Mouse (Mus musculus) megakaryocyte, adult 5-6 weeks (primary cell): ENCODE measurements around the gene 1700020D05Rik. TPM values are rescaled to one million over a fixed set of nuclear protein-coding genes. Genes with fewer than 3 reads are reported as not detected.

ENCODE experiments used
- ATAC-seq: 2 replicates; pipeline ENCODE4 v1.8.0; 2016; ENCODE audit warnings: mild to moderate bottlenecking, inconsistent platforms; ENCODE audit not compliant: poor library complexity, severe bottlenecking
- total RNA-seq, 2 experiments: library from RNA; stranded (forward) in 1 of 2; stranded (reverse) in 1 of 2; fragments of 153-499, 151-499 nt in 1 of 2; fragments of 221-1000, 200-1000 nt in 1 of 2; gene quantifications; 2 replicates each; pipeline versions ENCODE4 v1.2.3 to v1.2.4; 2015 to 2017

Gene 1700020D05Rik
- total RNA-seq, 2 experiments from 2014 or later: 1.5 to 2.1 TPM

GRCm38 (mm10) chr19:5477004-5477667 lies 26.5 kb downstream of the 1700020D05Rik start:
- ATAC-seq: no peak

GRCm38 (mm10) chr19:5475069-5475714 lies 28.4 kb downstream of the 1700020D05Rik start:
- ATAC-seq: no peak

GRCm38 (mm10) chr19:5474281-5475068 lies 29.1 kb downstream of the 1700020D05Rik start:
- ATAC-seq: no peak

- peak; percentile 75 for ATAC-seq
Measured at GRCm38 (mm10) chr19:5473720-5474119, 29.9 kb downstream of the 1700020D05Rik start, which contains the start of gene Efemp2. Efemp2 (plus strand) TSS chr19:5473954.

GRCm38 (mm10) chr19:5472857-5473256 lies 30.7 kb downstream of the 1700020D05Rik start:
- no peak for ATAC-seq

GRCm38 (mm10) chr19:5471846-5472245 lies 31.7 kb downstream of the 1700020D05Rik start:
- no peak for ATAC-seq

- no peak for ATAC-seq
Measured at GRCm38 (mm10) chr19:5468374-5468773, 35.2 kb downstream of the 1700020D05Rik start, which contains the start of gene Ctsw. Ctsw (minus strand) TSS chr19:5468507.

- peak; percentile 43; the same call in 1 of the 2 replicates for ATAC-seq
Measured at GRCm38 (mm10) chr19:5466916-5467500, 36.6 kb downstream of the 1700020D05Rik start.

GRCm38 (mm10) chr19:5465037-5465436 lies 38.5 kb downstream of the 1700020D05Rik start:
- no peak for ATAC-seq

GRCm38 (mm10) chr19:5463791-5464562 lies 39.6 kb downstream of the 1700020D05Rik start:
- ATAC-seq: no peak

- ATAC-seq: no peak
Measured at GRCm38 (mm10) chr19:5463212-5463611, 40.4 kb downstream of the 1700020D05Rik start.

GRCm38 (mm10) chr19:5461411-5461810 lies 42.2 kb downstream of the 1700020D05Rik start:
- no peak for ATAC-seq

- ATAC-seq: peak; percentile 81
Measured at GRCm38 (mm10) chr19:5460465-5460911, 43.1 kb downstream of the 1700020D05Rik start, which contains the start of gene Fibp. Fibp (plus strand) TSS chr19:5460615.

- no peak for ATAC-seq
Measured at GRCm38 (mm10) chr19:5459896-5460295, 43.7 kb downstream of the 1700020D05Rik start.

GRCm38 (mm10) chr19:5459019-5459418 lies 44.6 kb downstream of the 1700020D05Rik start:
- ATAC-seq: no peak

- no peak for ATAC-seq
Measured at GRCm38 (mm10) chr19:5457746-5458442, 45.7 kb downstream of the 1700020D05Rik start, which contains the start of gene Ccdc85b. Ccdc85b (minus strand) TSS chr19:5457894.

- peak; percentile 79 for ATAC-seq
Measured at GRCm38 (mm10) chr19:5456922-5457745, 46.5 kb downstream of the 1700020D05Rik start.

- no peak for ATAC-seq
Measured at GRCm38 (mm10) chr19:5456241-5456921, 47.2 kb downstream of the 1700020D05Rik start.
